Mouse (Mus musculus): ENCODE data around the gene Serpina3m. TPM values are rescaled to one million over a fixed set of nuclear protein-coding genes. Genes with fewer than 3 reads are reported as not detected.
A peak's percentile ranks its signal among the peaks of the same experiment; 100 is the strongest.

The Serpina3m gene
- total and polyA plus RNA-seq, 3 experiments, result not detected

GRCm38 (mm10) chr12:104433951-104434735 is 95.9 kb downstream of the Serpina3m start:
- Histone ChIP-seq H3K79me2 (replicated peaks; ENCODE audit: control insufficient read depth, insufficient read depth, low read length) (no peaks in the 10 kb centered on the region), H3K4me1 (ENCODE audit: control insufficient read depth, insufficient read depth, low read length) (no peaks in the 10 kb centered on the region), H3K9ac (ENCODE audit: low read depth, low read length) (no peak overlapping the region), H3K27me3 (ENCODE audit: control insufficient read depth, insufficient read depth, low read length) (no peaks in the 10 kb centered on the region), H3K4me3 (no peak overlapping the region), H3K27ac (no peak overlapping the region), H3K36me3 (ENCODE audit: control insufficient read depth, insufficient read depth, low read length) (no peaks in the 10 kb centered on the region)
- intact Hi-C loops (cut with DNase I), result no loop called here
- TF ChIP-seq POLR2A (IDR thresholded peaks at IDR 0.05; ENCODE audit: insufficient read depth, low read depth, low read length), result no peak
- TF ChIP-seq CTCF (IDR thresholded peaks at IDR 0.05), result no peak
- no peak for TF ChIP-seq EP300 (IDR thresholded peaks at IDR 0.05; ENCODE audit: insufficient read depth, low read depth, low read length)
- no peak for DNase-seq
- 78% methylated on average over 20 of the region's 20 CpGs for WGBS

GRCm38 (mm10) chr12:104440087-104440760 is 101.9 kb downstream of the Serpina3m start:
- Histone ChIP-seq H3K27me3 (ENCODE audit: control insufficient read depth, insufficient read depth, low read length) (no peaks in the 10 kb centered on the region), H3K36me3 (ENCODE audit: control insufficient read depth, insufficient read depth, low read length) (no peaks in the 10 kb centered on the region), H3K4me3 (no peak overlapping the region), H3K79me2 (replicated peaks; ENCODE audit: control insufficient read depth, insufficient read depth, low read length) (no peaks in the 10 kb centered on the region), H3K9ac (ENCODE audit: low read depth, low read length) (no peak overlapping the region), H3K4me1 (ENCODE audit: control insufficient read depth, insufficient read depth, low read length) (no peaks in the 10 kb centered on the region), H3K27ac (no peak overlapping the region)
- TF ChIP-seq CTCF (IDR thresholded peaks at IDR 0.05) (peak; percentile 99; the same call in 1 of the 2 replicates), POLR2A (IDR thresholded peaks at IDR 0.05; ENCODE audit: insufficient read depth, low read depth, low read length) (no peak), EP300 (IDR thresholded peaks at IDR 0.05; ENCODE audit: insufficient read depth, low read depth, low read length) (peak; percentile 59; the same call in 1 of the 2 replicates)
- peak; percentile 70 to 88 for DNase-seq
- WGBS, result 10% methylated on average over 22 of the region's 22 CpGs
- intact Hi-C loops (cut with DNase I), result loop anchor here (1.0 to 10.0 kb wide), 3 partner anchors 105 to 499 kb away; no protein-coding TSS in a partner anchor

- no peaks in the 10 kb centered on the region for H3K27me3 ChIP-seq (ENCODE audit: control insufficient read depth, insufficient read depth, low read length)
- WGBS, result 69% methylated on average over 11 of the region's 11 CpGs
- H3K9ac ChIP-seq (ENCODE audit: low read depth, low read length), result no peak overlapping the region
- no peaks in the 10 kb centered on the region for H3K36me3 ChIP-seq (ENCODE audit: control insufficient read depth, insufficient read depth, low read length)
- intact Hi-C loops (cut with DNase I), result loop anchor here (10.0 kb wide), 1 partner anchor 101 kb away; no protein-coding TSS in a partner anchor
- TF ChIP-seq EP300 (IDR thresholded peaks at IDR 0.05; ENCODE audit: insufficient read depth, low read depth, low read length) (no peak), CTCF (IDR thresholded peaks at IDR 0.05) (no peak), POLR2A (IDR thresholded peaks at IDR 0.05; ENCODE audit: insufficient read depth, low read depth, low read length) (no peak)
- H3K4me3 ChIP-seq, result no peak overlapping the region
- DNase-seq, result peak in 1 of 2 experiments; percentile 18
- H3K27ac ChIP-seq, result no peak overlapping the region
- H3K4me1 ChIP-seq (ENCODE audit: control insufficient read depth, insufficient read depth, low read length), result no peaks in the 10 kb centered on the region
- H3K79me2 ChIP-seq (replicated peaks; ENCODE audit: control insufficient read depth, insufficient read depth, low read length), result no peaks in the 10 kb centered on the region
Measured at GRCm38 (mm10) chr12:104443716-104444115, 105.4 kb downstream of the Serpina3m start.

Other genes starting within 250 kb of the Serpina3m start
- gene Serpina5, start 237.4 kb upstream of the Serpina3m start, total RNA-seq (2021), result not detected
- not detected in 2 replicates for gene Serpina5, start 237.4 kb upstream of the Serpina3m start, polyA plus RNA-seq (2012; rRNA removed)
- gene Serpina3a, start 225.8 kb upstream of the Serpina3m start, total RNA-seq (2021), result not detected
- not detected in 2 replicates for gene Serpina3a, start 225.8 kb upstream of the Serpina3m start, polyA plus RNA-seq (2012; rRNA removed)
- not detected for gene Serpina3b, start 210.5 kb upstream of the Serpina3m start, total RNA-seq (2021)
- gene Serpina3b, start 210.5 kb upstream of the Serpina3m start, polyA plus RNA-seq (2012; rRNA removed), result 0.06 TPM in 1 of 2 replicates, not detected in the other
- 1 to 10 TPM in 1 of 2 experiments, under 1 TPM in 1; 0.45 to 1.5 TPM for gene Serpina3c, start 184.6 kb upstream of the Serpina3m start, total RNA-seq (2021)
- 0.61 and 1.3 TPM in 2 replicates for gene Serpina3c, start 184.6 kb upstream of the Serpina3m start, polyA plus RNA-seq (2012; rRNA removed)
- under 1 TPM in 1 of 2 experiments, not detected in 1; 0.26 TPM for gene Serpina3f, start 123.9 kb upstream of the Serpina3m start, total RNA-seq (2021)
- 0.04 TPM in 1 of 2 replicates, not detected in the other for gene Serpina3f, start 123.9 kb upstream of the Serpina3m start, polyA plus RNA-seq (2012; rRNA removed)
- 1 to 10 TPM; 1.1 to 1.6 TPM for gene Serpina3g, start 102.2 kb upstream of the Serpina3m start, total RNA-seq (2021)
- 0.59 and 2.0 TPM in 2 replicates for gene Serpina3g, start 102.2 kb upstream of the Serpina3m start, polyA plus RNA-seq (2012; rRNA removed)
- under 1 TPM in 1 of 2 experiments, not detected in 1; 0.94 TPM for gene Serpina3i, start 75.4 kb upstream of the Serpina3m start, total RNA-seq (2021)
- gene Serpina3i, start 75.4 kb upstream of the Serpina3m start, polyA plus RNA-seq (2012; rRNA removed), result 0.10 and 0.12 TPM in 2 replicates
- gene Serpina3j, start 23.9 kb upstream of the Serpina3m start, total RNA-seq (2021), result not detected
- gene Serpina3j, start 23.9 kb upstream of the Serpina3m start, polyA plus RNA-seq (2012; rRNA removed), result not detected in 2 replicates
- gene Serpina3k, start within 50 bp of the Serpina3m start, total RNA-seq (2021), result under 1 TPM; 0.14 to 0.34 TPM
- 2.3 TPM in 1 of 2 replicates, not detected in the other for gene Serpina3k, start within 50 bp of the Serpina3m start, polyA plus RNA-seq (2012; rRNA removed)
- 10 to 100 TPM in 1 of 2 experiments, 1 to 10 TPM in 1; 6.2 to 14.9 TPM for gene Serpina3n, start 68.2 kb downstream of the Serpina3m start, total RNA-seq (2021)
- 10.1 and 13.2 TPM in 2 replicates for gene Serpina3n, start 68.2 kb downstream of the Serpina3m start, polyA plus RNA-seq (2012; rRNA removed)
- not detected for gene Gsc, start 134.8 kb downstream of the Serpina3m start, total RNA-seq (2021)
- gene Gsc, start 134.8 kb downstream of the Serpina3m start, polyA plus RNA-seq (2012; rRNA removed), result 0.14 TPM in 1 of 2 replicates, not detected in the other